Mouse (Mus musculus) lung, postnatal 10 days (tissue): ENCODE measurements around the gene Gm21981.
A peak's percentile ranks its signal among the peaks of the same experiment; 100 is the strongest.

Experiments used
- DNase-seq: peaks from one replicate; pipeline ENCODE4 v3.0.0; 2021

The Gm21981 gene

GRCm38 (mm10) chr17:47694442-47694502, at the start of gene Gm21981:
Gene Gm21981, minus strand, starts transcription at chr17:47694455.
- DNase-seq, result no peak

DNA sequence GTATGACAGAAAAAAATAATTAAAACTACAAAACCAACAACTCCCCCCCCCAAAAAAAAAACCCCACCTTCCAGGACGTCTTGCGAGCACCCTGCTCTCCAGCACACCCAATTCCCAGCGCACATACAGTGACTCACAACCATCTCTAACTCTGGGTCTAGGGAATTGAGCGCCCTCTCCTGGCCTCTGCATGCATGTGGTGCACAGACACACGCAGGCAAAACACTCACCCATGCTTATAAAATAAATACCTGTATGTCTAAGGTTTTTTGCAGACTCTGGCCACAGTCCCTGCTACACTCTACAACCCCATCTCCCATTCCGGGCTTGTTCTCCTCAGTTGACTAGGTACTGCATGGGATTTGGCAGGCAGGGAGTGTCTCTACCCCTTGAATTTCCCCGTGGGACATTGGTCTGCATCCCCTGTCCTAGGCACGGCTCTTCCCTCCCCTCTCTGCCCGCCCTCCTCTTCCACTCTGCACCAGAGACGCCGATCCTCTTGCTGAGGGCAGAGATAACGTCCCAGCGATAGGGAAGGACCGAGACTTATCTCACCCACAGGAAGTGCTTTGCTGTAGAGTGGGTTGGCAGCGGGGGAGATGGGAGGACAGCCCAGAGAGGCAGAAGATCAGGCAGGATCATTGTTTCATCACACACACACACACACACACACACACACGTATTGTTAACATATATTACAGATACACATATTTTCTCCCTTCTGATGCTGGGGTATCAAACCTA, 48.9 kb upstream of the Gm21981 start:
- DNase-seq, result no peak

DNA sequence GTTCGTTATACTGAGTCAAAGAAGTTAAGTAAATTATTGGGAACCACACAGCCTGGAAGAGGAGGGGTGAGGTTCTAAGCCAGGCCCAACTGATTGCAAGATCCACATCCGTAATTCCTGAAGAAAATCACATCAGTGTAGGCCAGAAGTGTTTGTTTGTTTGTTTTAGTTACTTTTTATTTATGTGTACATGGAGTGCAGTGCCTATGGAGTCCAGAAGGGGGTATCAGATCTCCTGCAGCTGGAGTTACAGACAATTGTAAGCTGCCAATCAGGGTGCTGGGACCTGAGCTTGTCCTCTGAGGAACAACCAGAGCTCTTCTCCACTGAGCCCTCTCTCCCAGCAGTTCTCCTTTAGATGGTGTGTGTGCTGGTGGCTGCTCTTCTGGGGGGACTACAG, 45.9 kb upstream of the Gm21981 start:
- no peak for DNase-seq

- peak; percentile 33 for DNase-seq
These were observed 44.9 kb upstream of the Gm21981 start for GRCm38 (mm10) chr17:47738879-47739798.

DNA sequence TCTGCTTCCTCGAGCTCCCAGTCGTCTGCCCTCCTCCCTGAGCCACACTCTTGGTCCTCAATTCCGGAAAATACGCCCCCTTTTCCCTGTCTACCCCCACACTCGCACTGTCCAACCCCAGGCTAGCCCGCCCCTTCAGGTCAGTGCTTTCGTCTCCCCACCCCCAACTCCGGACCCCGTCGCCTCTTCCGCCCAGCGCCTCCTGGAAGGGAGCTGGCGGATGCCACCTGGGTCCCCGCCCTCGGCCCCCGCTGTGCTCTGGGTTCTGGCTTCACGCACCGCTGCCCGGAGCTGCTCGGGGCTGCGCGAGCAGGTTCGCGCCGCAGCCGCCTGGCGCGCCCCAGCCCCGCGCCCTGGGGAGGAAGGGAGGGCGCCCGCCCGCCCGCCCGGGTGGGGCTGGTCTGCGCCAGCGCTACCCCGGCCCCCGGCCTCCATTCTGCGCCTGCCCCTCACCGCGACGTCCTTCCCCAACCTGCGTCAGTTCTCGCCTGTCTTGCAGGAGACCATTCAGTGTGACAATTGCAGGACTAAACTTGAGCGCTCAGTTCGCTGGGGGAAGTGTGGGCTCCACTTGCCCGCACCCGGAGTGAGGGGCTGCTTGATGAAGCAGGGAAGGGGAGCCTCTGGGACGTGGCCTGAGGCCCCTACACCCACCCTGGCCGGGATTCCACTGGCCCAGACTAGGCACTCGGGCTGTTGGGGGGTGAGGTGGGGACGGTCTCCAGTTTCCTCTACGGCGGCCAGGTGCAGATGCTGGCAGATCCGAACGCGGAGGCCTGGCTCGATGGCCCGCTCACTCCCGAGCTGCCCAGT, 44.0 kb upstream of the Gm21981 start:
- DNase-seq, result peak; percentile 69

GRCm38 (mm10) chr17:47737271-47738065, 43.2 kb upstream of the Gm21981 start:
- peak; percentile 95 for DNase-seq

DNA sequence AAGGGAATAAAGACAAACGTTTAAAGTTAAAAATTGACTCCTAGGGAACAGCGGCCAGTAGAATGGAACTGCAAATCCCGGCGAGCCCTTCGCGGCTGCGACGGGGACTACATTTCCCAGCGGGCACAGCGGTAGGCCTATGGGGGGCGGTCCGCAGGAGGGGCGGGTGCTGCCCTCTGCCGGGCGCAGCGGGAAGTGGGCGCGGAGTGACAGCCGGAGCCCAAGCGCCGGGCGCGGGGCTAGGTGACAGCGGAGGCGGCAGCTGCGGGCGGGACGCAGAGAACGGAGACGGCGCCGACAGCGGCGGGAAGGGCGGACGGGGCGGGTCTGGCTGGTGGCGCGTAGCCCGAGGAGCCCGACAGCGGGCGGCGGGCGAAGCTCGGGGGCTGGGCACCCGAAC, 42.6 kb upstream of the Gm21981 start, which contains the start of gene Tfeb:
Gene Tfeb (plus strand): TSS at position 175 of the 400 bp plus-strand sequence.
- DNase-seq, result peak; percentile 98

DNA sequence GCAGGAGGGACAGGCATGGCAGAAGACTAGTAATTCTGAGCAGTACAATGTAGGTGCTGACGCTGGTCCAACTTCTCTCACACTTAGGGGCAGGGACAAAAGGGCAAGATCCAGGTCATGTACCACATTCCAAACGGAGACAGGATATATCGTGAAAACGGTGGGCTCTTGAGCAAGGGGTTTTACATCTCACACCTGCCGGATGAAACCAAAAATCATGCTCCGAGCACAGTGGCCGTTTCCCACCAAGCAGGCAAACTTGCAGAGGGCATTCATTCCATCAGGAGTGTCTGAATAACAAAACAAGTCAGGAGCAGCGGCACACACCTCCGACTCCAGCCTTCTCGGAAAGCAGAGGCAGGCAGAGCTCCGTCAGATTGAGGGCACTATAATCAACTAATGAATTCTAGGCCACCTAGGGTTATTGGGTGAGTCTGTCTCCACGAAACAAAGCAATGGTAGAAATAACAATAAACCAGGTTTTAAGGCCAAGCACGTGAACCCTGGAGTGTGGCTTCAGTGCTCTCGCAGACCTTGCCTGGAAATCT, 41.4 kb upstream of the Gm21981 start:
- DNase-seq, result no peak

DNA sequence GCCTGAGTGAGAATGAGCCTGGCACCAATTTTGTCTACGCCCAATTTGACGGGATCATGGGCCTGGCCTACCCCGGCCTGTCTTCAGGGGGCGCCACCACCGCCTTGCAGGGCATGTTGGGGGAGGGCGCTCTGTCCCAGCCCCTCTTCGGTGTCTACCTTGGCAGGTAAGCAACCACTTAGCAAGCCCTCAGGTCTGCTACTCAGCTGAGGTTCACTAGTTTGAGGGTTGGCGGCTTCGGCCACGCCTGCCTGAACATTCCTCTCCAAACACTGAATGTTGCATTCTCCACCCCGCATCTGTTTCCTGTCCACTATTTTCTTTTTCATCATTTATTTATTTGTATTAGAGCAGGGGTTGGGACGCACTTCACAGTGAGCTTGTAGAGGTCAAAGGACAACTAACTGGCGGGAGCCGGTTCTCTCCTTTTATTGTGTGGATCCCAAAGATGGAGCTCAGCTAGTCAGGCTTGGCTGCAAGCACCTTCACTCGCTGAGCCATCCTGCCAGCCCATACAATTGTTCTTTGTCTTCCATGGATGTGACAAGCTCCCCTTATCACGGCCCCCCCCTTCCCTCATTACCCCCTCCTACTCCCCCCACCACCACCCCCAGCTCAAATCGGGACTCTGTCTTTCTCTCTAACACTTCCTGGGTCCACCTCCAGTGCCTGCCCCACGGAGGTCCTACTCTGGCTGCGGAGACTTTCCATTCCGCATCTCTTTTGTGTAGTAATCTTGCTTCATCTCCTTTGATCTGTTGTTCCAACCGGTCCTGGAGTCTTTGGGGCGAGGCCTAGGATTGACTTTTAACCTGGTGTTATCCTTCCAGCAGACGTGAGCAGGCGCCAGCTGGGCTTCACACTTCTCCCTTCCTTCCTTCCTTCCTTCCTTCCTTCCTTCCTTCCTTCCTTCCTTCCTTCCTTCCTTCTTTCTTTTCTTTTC, 36.6 kb upstream of the Gm21981 start:
- peak; percentile 69 for DNase-seq

GRCm38 (mm10) chr17:47726566-47726965, 32.3 kb upstream of the Gm21981 start, which contains the start of gene Pgc:
Gene Pgc, plus strand, starts transcription at chr17:47726842.
- DNase-seq, result no peak

- no peak for DNase-seq
These were observed 26.9 kb upstream of the Gm21981 start for GRCm38 (mm10) chr17:47721183-47721582.

GRCm38 (mm10) chr17:47715037-47715436, 20.8 kb upstream of the Gm21981 start:
- DNase-seq, result no peak

GRCm38 (mm10) chr17:47712889-47713571, 18.8 kb upstream of the Gm21981 start:
- DNase-seq, result no peak

DNA sequence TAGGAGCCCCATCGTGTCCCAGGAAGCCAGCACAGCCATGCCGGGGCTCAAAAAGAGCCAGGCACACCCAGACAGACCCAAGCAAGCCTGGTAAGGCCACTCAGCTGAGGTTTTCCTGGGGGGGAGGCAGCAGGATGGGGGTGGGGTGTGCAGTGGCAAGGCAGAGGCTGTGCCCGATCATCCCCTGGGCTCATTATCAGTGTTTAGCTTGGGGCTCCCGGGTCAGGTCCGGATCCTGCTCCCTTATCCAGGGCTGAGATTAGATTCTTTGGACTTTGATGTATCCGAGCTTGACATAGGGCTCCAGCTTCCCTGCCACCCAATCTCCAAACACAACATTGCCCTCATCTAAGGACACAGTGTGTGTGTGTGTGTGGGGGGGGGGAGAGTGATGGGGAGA, 17.6 kb upstream of the Gm21981 start:
- DNase-seq, result no peak

GRCm38 (mm10) chr17:47710036-47710435, 15.8 kb upstream of the Gm21981 start:
- no peak for DNase-seq

- DNase-seq, result no peak
These were observed 14.7 kb upstream of the Gm21981 start for GRCm38 (mm10) chr17:47708972-47709371.

GRCm38 (mm10) chr17:47707961-47708360, 13.7 kb upstream of the Gm21981 start:
- DNase-seq, result no peak

DNA sequence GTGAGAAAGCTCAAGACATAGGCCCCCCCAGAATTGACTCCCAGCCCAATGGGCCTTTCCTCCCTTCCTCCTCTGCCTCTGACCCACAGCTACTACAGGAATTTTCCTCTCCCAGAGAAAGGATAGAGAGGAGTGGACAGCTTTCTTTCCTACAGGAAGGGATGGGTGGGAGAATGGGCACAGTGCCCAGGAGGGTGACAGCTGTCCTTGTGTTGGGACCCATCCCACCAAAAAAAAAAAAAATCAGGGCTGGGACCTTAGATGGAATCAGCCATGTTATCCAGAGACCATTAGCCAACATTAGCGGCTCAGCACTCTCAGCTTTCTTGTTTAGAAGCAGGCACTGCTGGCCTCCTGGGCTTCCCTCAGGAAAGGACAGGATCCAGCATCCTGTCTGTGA, 11.9 kb upstream of the Gm21981 start:
- DNase-seq, result peak; percentile 67

DNA sequence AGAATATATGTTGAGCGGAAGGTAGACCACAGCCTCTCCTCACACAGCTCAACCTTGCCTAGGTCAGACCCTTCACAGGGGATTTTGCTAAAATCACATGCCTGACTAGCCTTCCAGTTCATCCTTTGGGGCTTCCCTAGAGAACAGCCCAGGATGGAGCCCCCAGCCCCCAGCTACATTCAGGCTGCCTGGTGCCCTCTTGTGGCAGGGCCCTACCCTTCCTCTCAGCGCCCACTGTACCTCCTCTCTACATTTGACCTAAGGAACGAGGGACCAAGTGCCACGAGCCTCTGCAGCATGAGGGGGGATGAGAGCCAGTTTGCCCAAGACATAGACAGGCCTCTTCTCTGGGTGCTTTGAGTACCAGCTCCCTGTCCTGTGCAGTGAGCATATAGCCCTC, 10.4 kb upstream of the Gm21981 start:
- no peak for DNase-seq

GRCm38 (mm10) chr17:47703556-47703955, 9.3 kb upstream of the Gm21981 start:
- DNase-seq, result no peak
